Mouse (Mus musculus) heart, embryonic 14.5 days (tissue): ENCODE measurements around the gene Gm21764. TPM values are rescaled to one million over a fixed set of nuclear protein-coding genes. Genes with fewer than 3 reads are reported as not detected.
"Not testable (repeated sequence)": the region's sequence is repeated elsewhere in the genome, so short reads cannot be mapped to it uniquely, and the experiment has no call there.

Experiments
- ATAC-seq: fragments of 200-750 bp; cut with Nextera tagmentation; 2 replicates; pipeline ENCODE4 v1.8.0; 2017; ENCODE audit warnings: low read depth, moderate TSS enrichment; ENCODE audit not compliant: insufficient number of reproducible peaks, insufficient read depth, low FRiP score
- H3K27ac ChIP-seq, 2 experiments: fragments of 200-500 bp in 1 of 2; fragments of 300-500 bp in 1 of 2; sonication (generic) in 1 of 2; replicated peaks in 1 of 2; 2 replicates each; pipeline ENCODE4 v1.5.1; 2012 to 2014; ENCODE audit warnings: low read depth in 2 of 2, low read length in 2 of 2, control low read depth in 1 of 2, mild to moderate bottlenecking in 1 of 2, mixed read lengths in 1 of 2; ENCODE audit not compliant: control insufficient read depth in 1 of 2, insufficient read depth in 1 of 2
- H3K27me3 ChIP-seq: fragments of 300-500 bp; sonication (generic); 2 replicates; pipeline ENCODE4 v1.6.1; 2014; ENCODE audit warnings: mild to moderate bottlenecking, low read length, control low read depth; ENCODE audit not compliant: control insufficient read depth, insufficient read depth
- H3K36me3 ChIP-seq: fragments of 300-500 bp; sonication (generic); 2 replicates; pipeline ENCODE4 v1.6.1; 2014; ENCODE audit warnings: mild to moderate bottlenecking, control low read depth, low read length, mixed read lengths; ENCODE audit not compliant: control insufficient read depth, insufficient read depth
- H3K4me1 ChIP-seq, 2 experiments: fragments of 200-500 bp in 1 of 2; fragments of 300-500 bp in 1 of 2; sonication (generic) in 1 of 2; 2 replicates each; pipeline ENCODE4 v1.6.1; 2012 to 2014; ENCODE audit warnings: low read length in 2 of 2, control low read depth in 1 of 2, mixed read lengths in 1 of 2; ENCODE audit not compliant: control insufficient read depth in 2 of 2, insufficient read depth in 2 of 2
- H3K4me2 ChIP-seq: fragments of 300-500 bp; sonication (generic); 2 replicates; pipeline ENCODE4 v1.6.1; 2014; ENCODE audit warnings: mild to moderate bottlenecking, low read length
- H3K4me3 ChIP-seq, 2 experiments: fragments of 200-500 bp in 1 of 2; fragments of 300-500 bp in 1 of 2; sonication (generic) in 1 of 2; 2 replicates each; pipeline ENCODE4 v1.5.1; 2012 to 2014; ENCODE audit warnings: low read length in 2 of 2, mild to moderate bottlenecking in 2 of 2, control low read depth in 1 of 2, low read depth in 1 of 2, moderate library complexity in 1 of 2; ENCODE audit not compliant: control insufficient read depth in 1 of 2, insufficient read depth in 1 of 2
- H3K9ac ChIP-seq: fragments of 300-500 bp; sonication (generic); 2 replicates; pipeline ENCODE4 v1.6.1; 2014; ENCODE audit warnings: mild to moderate bottlenecking, low read length
- H3K9me3 ChIP-seq: fragments of 300-500 bp; sonication (generic); 2 replicates; pipeline ENCODE4 v1.6.1; 2016; ENCODE audit warnings: low read length, control low read depth; ENCODE audit not compliant: control insufficient read depth
- WGBS: fragments of 180-500 bp; shearing (Covaris S2); extraction: QIAGEN DNeasy Blood & Tissue Kit; methylation state at CpG from one replicate; pipeline ENCODE4 v1.1.7; 2014; 5-methylcytosine and 5-hydroxymethylcytosine counted together
- polyA plus RNA-seq: library from polyadenylated mRNA; unstranded; fragments of >200 nt; fragmentation: Nextera tagmentation; extraction: Ambion mirVana; gene quantifications from 2 replicates; pipeline ENCODE4 v1.2.1, GENCODE M21; 2014

Gm21764 gene
- polyA plus RNA-seq: not detected in 2 replicates

GRCm38 (mm10) chrY:18061712-18062111, at the start of gene Gm21764:
TSS of gene Gm21764 (minus strand) at chrY:18061812.
- H3K4me2 ChIP-seq, H3K4me1 ChIP-seq, ATAC-seq, H3K36me3 ChIP-seq, H3K9me3 ChIP-seq, H3K9ac ChIP-seq, H3K27ac ChIP-seq, H3K4me3 ChIP-seq, H3K27me3 ChIP-seq: not testable (repeated sequence)
- whole genome bisulfite sequencing: no CpG with 5 or more reads among the region's 3 CpGs

GRCm38 (mm10) chrY:18088816-18089215, 27.2 kb upstream of the Gm21764 start, which contains the start of gene Ssty1:
TSS of gene Ssty1 (plus strand) at chrY:18089116.
- H3K4me3 ChIP-seq, H3K27me3 ChIP-seq, H3K4me1 ChIP-seq, H3K36me3 ChIP-seq, H3K27ac ChIP-seq, H3K4me2 ChIP-seq, H3K9me3 ChIP-seq, ATAC-seq, H3K9ac ChIP-seq: not testable (repeated sequence)

Other genes starting within 250 kb of the Gm21764 start
- not detected in 2 replicates for gene Gm21904, start 215.5 kb downstream of the Gm21764 start, polyA plus RNA-seq
- not detected in 2 replicates for gene Gm20772, start 187.1 kb downstream of the Gm21764 start, polyA plus RNA-seq
- gene Gm20831, start 187.1 kb downstream of the Gm21764 start, polyA plus RNA-seq: not detected in 2 replicates
- not detected in 2 replicates for gene Srsy, start 124.5 kb downstream of the Gm21764 start, polyA plus RNA-seq
- not detected in 2 replicates for gene Ssty1, start 27.3 kb upstream of the Gm21764 start, polyA plus RNA-seq